Mouse (Mus musculus) retina, postnatal 7 days (tissue): ENCODE measurements around the gene 1700023F06Rik.

Experiments used
- DNase-seq: peaks from one replicate; pipeline ENCODE4 v3.0.0-alpha.2; 2012; ENCODE audit warnings: low read depth, low spot score

1700023F06Rik gene

GRCm38 (mm10) chr11:103208458-103208857 lies at the start of gene 1700023F06Rik:
Gene 1700023F06Rik (minus strand): TSS chr11:103208558.
- no peak for DNase-seq

GRCm38 (mm10) chr11:103257938-103258481 lies 49.7 kb upstream of the 1700023F06Rik start:
- no peak for DNase-seq

GRCm38 (mm10) chr11:103253605-103254004 lies 45.2 kb upstream of the 1700023F06Rik start:
- no peak for DNase-seq

GRCm38 (mm10) chr11:103252380-103252779 lies 44.0 kb upstream of the 1700023F06Rik start:
- DNase-seq, result no peak

- no peak for DNase-seq
These were observed 42.0 kb upstream of the 1700023F06Rik start for GRCm38 (mm10) chr11:103250324-103250723.

GRCm38 (mm10) chr11:103249509-103249908 lies 41.2 kb upstream of the 1700023F06Rik start:
- no peak for DNase-seq

- no peak for DNase-seq
These were observed 40.5 kb upstream of the 1700023F06Rik start for GRCm38 (mm10) chr11:103248837-103249236.

GRCm38 (mm10) chr11:103247504-103248177 lies 39.3 kb upstream of the 1700023F06Rik start:
- DNase-seq, result no peak

GRCm38 (mm10) chr11:103246731-103247290 lies 38.5 kb upstream of the 1700023F06Rik start:
- no peak for DNase-seq

GRCm38 (mm10) chr11:103246081-103246730 lies 37.8 kb upstream of the 1700023F06Rik start:
- DNase-seq, result no peak

- DNase-seq, result no peak
These were observed 36.5 kb upstream of the 1700023F06Rik start for GRCm38 (mm10) chr11:103244856-103245255.

GRCm38 (mm10) chr11:103240740-103241139 lies 32.4 kb upstream of the 1700023F06Rik start:
- no peak for DNase-seq

GRCm38 (mm10) chr11:103237757-103238156 lies 29.4 kb upstream of the 1700023F06Rik start:
- DNase-seq, result no peak

GRCm38 (mm10) chr11:103236903-103237302 lies 28.5 kb upstream of the 1700023F06Rik start:
- DNase-seq, result no peak

- no peak for DNase-seq
These were observed 28.1 kb upstream of the 1700023F06Rik start for GRCm38 (mm10) chr11:103236431-103236830.

- DNase-seq, result no peak
These were observed 27.3 kb upstream of the 1700023F06Rik start for GRCm38 (mm10) chr11:103235702-103236101.

- DNase-seq, result no peak
These were observed 26.1 kb upstream of the 1700023F06Rik start for GRCm38 (mm10) chr11:103234447-103234846.

- DNase-seq, result peak; percentile 57
These were observed 24.6 kb upstream of the 1700023F06Rik start for GRCm38 (mm10) chr11:103232966-103233365.

GRCm38 (mm10) chr11:103231367-103231766 lies 23.0 kb upstream of the 1700023F06Rik start:
- DNase-seq, result no peak

- no peak for DNase-seq
These were observed 22.3 kb upstream of the 1700023F06Rik start for GRCm38 (mm10) chr11:103230626-103231025.

- no peak for DNase-seq
These were observed 21.2 kb upstream of the 1700023F06Rik start for GRCm38 (mm10) chr11:103229608-103230007.

GRCm38 (mm10) chr11:103223951-103224456 lies 15.6 kb upstream of the 1700023F06Rik start:
- no peak for DNase-seq
